Mouse (Mus musculus): ENCODE measurements around the gene Mical3.

The Mical3 gene

DNA sequence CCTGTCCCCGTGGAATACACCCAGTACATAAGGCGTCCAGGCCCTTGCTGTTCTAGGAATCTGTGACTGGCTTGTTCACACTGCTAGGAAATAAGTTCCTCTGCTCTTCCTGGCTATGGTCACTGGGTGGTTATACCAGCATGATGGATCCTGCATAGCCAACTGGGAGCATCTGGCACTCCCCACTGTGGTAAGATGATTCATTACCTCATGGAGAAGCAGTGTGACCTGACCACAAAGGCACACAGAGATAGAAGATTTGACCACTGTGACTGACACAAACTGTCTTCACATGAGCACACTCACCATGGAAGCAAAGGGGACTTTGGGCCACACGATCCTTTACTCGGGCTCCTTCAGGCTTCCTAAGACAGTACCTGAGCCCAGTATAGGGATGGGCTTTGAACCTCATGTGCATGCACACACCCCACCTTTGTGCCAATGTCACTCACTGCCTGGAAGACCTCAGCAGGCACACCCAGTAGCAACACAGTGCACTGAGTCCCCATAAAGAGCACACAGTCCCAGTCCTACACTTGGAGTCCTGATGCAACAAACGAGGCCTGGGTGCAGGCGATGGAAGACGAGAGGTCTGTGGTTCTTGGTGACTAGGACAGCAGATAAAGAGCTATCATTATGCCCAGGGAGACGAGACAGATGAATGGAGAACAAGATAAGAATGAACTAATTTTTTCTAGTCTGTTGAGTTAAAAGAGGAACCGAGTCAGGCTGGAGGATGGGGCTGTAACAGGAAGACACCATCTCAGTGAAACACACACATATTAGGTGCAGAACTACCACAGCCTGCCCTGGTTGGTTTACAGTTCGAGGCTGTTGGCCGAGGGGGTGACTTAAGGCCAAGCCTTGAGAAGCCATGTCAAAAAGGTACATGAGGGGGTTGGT lies 174.3 kb downstream of the Mical3 start:
- no peak for DNase-seq (ENCODE audit: low spot score)

DNA sequence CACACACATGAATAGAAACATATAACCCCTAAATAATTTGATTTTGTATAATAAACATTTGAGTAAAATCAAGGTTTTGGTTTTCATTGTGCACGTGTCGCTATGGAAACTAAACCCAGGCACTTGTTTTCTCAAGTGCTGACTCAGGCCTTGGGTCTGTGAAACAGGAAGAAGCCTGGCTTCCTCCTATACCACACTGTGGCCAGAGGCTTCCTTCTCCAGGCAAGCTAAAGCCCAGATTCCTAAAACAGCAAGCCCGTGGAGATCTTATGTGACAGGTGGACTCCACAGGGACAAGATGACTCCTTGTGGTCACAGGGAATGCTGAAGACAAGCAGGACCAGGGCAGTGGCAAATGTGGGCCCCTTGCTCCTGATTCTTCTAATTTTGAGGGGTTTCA lies 175.6 kb downstream of the Mical3 start:
- no peak for DNase-seq (ENCODE audit: low spot score)

DNA sequence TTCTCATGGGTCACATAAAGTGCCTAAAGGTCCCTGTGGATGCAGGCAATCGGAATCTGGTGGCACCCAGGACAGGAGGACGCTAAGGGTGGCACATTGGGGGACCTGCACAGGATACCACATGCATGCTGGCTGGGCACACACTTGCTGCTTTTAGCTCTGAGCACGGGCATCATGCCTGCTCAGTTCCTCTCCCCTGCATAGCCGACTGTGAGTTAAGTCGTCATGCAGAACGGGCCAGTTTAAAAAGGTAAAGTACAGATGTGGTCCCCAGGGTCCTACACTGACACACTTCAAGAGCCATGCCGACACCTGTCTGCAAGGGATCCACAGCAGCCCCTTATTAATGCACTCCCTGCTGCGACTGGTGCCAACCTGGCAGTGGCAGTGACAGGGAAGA lies 176.6 kb downstream of the Mical3 start:
- DNase-seq (ENCODE audit: low spot score) = no peak

DNA sequence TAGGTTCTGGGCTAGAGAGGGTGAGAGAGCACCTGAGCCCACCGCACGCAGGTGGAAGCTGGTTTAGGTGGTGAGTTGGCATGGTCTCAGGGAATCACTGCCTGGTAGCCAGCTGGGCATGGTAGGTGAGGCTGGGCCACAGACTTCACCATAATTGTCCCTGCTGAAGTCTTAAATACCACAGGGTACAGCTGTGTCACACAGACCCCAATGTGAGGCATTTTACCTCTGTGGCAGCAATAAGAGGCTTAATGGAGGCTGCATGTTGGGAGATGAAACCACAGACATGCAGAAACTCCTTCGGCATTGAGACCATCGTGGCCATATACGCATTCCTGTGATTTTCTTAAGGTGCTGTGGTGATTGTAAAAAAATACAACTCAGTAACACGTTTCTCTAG lies 178.3 kb downstream of the Mical3 start:
- DNase-seq (ENCODE audit: low spot score) = no peak

DNA sequence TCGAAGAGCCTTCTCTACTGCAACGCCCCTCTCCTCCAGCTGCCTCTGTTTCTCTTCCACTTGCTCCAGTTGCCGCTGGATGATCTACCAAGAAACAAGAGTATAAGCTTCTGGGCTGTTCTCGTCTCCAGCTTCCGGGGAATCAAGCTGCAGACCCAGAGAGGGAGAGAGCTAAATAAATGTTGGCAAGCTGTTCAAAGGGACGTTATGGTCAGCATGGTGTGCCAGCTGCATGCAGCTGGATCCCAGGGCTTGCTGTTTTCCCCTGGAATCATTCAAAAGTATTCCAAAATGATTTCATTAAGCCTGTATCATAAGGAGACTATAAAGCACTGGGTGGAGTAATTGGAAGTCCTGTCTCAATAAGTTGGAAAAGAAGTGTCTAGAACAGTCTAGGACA lies 179.5 kb downstream of the Mical3 start:
- no peak for DNase-seq (ENCODE audit: low spot score)

DNA sequence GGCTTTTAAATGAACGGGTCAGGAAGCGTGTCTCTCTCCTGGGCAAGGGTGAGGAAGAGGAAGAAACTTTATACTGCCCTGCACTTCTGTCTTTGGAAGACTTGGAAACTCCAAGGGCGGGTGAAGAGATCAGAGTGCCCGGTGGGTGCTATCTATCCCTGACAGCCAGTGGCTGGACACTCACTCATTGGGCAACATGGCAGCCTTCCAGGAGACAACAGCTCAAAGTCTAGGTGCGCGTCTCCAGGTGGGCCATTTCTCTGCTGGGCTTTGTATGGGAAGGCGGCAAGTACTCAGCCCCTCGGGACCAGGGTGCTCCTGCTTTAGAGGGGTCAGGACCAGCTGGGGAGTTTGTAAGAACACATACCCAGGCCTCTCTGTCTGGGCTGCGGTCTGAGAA lies 185.3 kb downstream of the Mical3 start:
- no peak for DNase-seq (ENCODE audit: low spot score)

DNA sequence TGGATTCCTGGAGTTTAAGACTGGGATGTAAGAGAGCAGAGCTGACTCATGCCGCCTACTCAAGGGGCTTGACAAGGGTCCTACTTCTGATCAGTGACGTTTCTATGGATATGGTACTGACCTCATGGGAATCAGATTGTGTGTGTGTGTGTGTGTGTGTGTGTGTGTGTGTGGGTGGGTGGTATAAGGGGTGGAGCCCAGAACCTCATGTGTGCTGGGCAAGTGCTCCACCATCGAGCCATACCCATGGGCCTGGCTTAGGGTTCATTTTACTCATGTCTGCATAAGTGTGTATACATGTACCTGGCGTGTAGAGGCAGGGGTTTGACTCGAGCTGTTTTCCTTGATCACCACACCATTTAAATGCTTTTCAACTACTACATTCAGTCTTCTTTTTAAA lies 186.8 kb downstream of the Mical3 start:
- DNase-seq (ENCODE audit: low spot score) = no peak

DNA sequence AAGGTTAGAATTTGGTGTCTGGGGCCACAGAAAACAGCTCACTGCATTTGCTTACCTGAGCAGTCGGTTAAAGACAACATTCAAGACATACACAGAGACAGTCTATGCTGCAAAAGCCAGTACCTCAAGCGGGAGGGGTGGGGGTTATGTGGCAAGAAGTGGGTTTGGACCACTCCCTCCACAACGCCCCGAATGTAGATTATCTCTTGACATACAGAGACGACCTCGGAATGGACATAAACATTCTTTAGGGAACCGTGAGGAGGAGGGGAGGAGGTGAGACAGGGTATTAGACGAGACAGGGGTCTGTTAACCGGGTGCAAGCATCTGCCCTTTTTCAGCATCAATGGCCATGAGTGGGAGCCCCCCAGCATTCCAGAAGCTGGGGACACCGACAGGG lies 187.2 kb downstream of the Mical3 start:
- no peak for DNase-seq (ENCODE audit: low spot score)

DNA sequence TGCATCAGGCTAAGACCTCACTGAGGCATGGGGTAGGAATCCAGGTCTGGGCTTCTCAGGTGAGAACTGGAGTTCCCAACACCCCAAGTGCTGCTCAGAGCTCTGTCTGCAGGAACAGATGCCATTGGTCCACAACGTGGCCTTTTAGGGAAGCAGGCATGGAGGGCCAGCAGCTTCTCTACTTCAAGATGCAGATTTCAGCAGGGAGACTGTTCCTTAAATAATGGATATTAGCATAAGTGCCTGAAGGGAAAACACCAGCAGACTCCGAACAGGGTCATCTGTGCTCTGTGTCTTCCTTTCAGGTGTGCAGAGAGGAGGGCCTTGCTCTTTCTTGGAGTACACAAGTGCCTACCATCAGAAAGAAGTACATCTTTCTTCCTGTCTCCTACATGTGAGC lies 187.7 kb downstream of the Mical3 start:
- no peak for DNase-seq (ENCODE audit: low spot score)

DNA sequence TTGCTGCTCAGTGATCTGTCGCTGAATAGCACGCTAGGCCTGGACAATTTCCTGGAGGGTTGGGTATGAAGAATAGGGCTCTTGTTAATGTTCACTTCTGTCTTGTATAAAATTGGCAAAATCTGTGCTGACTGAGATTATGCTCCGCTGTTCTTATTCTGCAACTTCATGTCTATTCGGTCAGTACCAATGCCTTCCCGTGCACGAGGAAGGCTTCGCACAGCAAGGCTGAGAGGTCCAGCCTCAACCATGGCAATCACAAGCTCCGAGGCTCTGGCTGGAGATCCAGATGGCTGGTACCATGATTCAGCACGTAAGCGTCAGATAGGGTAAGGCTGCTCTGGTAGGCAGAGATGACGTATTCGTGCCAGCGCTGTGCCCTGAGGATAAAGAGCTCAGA lies 189.2 kb downstream of the Mical3 start:
- DNase-seq (ENCODE audit: low spot score) = no peak

DNA sequence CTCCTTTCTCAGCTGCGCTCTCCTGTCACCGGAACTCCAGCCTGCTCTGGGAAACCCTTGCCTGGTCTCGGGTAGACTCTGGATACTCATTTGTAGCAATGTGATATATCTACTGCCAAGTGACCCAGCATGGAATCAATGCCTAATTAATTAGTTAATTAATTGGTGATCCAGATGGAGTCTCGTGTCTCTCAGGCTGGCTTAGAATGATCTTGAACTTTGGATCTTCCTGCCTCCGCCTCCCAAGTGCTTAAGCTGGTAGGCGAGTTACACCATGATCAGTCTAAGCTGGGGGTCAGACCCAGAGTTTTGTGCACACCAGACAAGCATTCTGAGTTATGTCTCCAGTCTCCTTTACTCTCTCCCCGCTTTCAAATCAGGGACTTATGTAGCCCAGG lies 189.7 kb downstream of the Mical3 start:
- DNase-seq (ENCODE audit: low spot score) = no peak

DNA sequence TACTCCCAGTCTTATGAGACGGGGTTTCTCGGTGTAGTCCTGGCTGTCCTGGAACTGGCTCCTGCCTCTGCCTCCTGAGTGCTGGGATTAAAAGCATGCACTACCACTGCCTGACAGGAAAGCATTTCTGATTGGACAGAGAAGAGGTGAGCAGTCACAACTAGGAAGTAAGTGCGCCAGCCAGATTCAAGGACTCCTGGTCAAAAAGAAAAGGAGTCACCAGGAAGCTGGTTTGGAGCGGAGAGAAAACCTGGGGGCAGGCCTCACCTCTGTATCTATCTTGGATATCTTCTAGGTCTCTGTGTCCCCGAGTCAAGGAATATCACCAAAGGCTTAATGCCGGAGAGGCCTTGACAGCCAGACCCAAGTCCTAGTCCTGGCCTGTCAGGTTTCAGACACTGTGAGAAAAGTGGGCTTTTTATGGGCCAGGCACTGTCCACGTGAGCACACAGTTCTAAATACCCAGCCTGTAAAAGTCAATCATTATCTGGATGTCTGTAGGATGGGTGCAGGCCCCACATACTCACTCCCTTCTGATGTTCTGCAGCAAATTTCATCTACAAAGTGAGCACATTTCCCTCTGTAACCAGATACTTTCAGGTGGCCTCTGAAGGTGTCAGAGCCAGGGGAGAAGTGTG lies 190.2 kb downstream of the Mical3 start:
- DNase-seq (ENCODE audit: low spot score) = no peak

DNA sequence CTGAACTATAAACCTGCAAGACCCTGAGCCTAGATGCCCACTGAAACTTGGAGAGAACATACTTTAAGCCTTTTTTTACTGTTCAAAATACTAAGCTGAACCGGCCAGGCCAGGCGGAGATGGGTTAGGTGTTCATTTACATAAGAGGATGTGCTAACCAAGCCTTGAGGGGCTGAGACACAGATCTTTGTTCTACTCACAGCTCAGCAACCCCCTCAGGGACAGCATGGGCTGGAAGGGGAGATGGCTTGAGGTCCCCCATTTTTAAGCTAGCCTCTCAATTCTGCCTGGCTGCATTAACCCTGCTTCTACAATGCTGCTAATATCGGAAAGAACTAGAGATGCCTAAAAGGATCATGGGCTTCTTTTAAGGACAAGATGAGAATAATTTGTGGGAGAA lies 191.0 kb downstream of the Mical3 start:
- no peak for DNase-seq (ENCODE audit: low spot score)

DNA sequence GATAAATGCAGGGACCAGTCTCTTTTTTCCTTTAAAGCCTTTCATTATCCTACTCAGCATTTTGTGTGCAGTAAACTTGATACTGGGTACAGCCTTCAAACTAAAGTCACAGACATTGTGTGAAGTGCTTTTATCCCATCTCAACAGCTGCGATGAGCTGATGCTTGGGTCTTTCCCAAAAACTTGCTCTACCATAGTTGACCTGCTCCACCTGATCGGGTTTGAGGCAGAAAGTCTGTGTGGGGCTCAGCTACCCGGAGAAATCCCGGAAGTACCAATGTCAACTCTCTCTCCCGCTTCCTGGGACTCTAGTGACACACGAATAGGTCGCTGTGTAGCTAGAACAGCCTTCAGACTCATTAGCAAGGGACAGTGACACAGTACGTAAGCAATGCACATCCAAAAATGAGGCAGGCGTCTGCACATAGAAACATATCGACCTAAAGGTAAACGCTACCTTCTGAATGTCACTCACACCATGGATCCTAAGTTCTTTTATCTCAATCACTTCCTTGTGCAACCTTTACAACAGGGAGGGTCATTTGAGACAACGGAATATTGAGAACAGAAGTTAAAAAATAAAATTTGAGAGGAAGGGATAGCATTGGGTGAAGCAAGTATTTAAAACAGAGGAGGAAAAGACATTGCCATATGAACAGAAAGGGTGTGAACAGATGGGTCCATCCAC lies 191.9 kb downstream of the Mical3 start:
- no peak for DNase-seq (ENCODE audit: low spot score)

DNA sequence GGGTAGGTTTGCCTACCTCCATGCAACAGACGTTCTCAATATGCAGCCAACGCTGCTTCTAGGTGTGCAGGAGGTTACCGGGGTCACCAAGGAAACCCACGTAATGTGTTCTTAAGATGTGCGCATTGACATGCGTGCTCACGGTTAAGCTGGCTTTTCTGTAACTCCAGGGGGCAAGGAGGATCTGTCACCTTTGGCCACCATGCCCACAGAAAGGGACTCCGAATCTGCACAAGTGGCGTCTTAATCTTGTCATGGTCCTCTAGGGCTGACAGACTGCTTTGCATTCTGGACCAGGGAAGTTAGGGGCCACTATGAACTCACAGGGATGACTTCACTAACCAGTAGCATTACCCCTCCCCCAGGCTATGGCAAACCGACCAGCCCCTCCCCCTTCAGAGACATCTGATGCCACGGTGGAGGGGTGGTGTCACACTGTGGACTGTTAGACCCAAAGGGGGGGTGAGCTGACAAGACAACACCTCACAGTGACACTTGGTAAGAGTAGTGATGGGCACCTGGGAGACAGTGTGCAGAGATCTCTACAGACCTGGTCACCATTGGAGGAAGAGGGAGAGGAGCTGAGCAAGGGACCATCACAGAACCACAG lies 192.7 kb downstream of the Mical3 start:
- no peak for DNase-seq (ENCODE audit: low spot score)

DNA sequence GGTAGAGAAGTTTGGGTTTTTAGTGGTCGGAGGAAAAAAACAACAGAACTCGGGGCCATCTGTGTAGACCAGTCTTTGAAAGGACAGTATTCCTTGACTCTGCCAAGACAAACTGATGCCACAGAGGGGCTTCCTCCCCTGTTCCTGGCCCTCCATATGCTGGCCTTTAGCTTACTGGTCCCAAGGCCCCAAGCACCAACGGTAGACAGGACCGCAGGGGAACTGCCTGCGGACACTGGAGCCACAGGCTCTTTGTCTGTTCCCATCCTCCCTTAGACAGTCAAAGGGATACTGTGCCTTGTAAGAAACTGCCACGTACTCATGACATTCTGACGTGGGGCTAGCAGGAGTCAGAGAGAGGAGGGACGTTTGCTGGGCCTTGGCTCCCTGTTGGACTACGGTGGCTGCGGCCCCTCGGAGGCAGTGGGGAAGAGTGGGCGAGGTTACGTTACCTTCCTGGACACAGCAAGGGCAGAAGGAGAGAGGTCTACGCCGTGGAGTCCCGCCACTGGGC lies 193.6 kb downstream of the Mical3 start:
- no peak for DNase-seq (ENCODE audit: low spot score)

DNA sequence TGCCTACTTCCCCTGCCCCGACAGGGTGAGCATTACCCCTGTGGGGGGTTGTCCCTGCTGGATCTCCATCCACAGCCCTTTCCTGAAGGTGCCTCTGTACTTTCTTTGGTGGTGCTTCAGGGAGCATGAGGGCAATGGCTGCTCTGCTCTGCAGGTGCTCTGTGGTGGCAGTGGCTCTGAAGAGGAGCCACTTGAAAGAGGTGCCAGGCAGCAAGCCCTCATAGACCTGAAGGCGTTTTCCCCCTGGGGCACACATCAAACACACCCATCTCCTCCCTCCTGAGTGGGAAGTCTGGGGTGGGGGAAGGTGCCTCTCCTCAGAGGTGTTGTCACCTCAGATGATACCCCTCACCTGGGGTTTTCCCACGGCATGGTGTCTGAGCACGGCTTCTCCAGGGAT lies 196.6 kb downstream of the Mical3 start:
- DNase-seq (ENCODE audit: low spot score) = no peak

DNA sequence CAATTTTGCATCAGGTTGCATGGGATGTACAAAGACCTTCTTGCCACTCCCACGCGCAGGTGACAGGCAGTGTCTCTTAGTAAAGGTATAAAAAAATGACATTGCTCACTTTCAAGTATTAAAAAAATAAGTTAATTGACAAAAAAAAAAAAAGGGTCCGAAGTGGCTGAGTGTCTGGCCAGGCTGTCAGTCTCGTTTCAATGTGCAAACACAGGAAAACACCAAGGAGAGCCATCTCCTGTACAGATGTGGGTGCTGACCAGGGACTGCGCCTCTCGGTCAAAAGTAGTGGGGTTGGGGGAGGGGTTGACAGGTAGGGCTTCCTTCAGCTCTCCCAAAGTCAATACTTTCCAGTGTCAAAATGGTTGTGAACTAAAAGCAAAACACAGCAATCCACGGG lies 197.1 kb downstream of the Mical3 start:
- DNase-seq (ENCODE audit: low spot score) = no peak

DNA sequence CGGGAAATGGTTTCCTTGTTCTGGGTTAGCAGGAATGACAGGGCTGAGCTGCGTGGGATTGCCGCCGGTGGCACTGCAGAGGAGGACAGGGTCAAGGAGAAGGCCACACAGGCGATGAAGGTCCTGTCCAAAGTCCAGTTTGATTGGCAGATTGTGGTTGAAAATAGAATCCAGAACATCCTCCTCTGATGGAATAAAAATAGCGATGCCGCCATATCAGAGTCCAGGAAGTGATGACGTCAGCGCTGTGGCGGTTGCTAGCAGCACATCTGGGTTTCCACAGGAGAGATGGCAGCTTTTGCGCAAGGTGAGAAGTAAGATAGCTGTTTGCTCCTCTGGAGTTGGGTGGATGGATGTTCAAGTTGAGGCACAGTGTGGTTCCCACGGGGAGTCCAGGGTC lies 198.2 kb downstream of the Mical3 start:
- no peak for DNase-seq (ENCODE audit: low spot score)

DNA sequence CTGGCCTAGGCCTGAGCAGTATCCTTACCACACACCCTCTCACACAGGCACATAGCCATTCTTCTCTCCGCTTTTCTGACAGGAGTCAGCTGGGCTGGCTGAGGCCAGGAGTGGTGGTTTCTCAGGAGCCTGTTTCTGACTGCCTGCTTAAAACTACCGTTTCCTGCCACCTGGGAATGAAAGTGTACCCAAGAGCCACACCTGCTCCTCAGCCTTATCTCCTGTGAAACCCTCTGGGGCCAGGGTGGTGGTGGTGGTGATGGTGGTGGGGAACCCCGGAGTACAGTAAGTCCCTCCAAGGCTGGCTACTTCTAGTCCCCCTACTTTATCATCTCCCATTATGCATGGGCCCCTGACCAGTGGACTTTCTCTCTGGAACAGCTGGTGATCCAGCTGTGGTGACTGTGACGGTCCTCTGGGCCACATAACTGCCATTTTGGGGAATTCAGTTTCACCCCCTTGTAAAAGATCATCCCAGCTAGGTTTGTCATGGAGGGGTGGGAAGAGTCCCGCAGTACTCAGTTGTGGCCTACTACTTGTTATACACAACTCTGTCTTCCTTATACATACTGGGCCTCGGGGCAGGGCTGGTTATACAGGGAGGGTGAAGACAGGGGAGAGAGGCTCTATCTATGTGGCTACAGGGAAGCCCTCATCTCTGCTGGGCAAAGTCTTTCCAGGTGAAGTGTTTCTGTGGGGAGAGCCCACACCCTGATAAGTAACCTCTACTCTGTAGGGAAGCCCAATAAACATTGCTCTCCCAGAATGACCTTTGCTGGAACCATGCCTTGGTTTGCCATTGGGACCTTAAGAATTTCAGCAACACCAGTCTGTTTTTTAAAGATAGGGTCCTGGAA lies 200.1 kb downstream of the Mical3 start:
- no peak for DNase-seq (ENCODE audit: low spot score)

DNA sequence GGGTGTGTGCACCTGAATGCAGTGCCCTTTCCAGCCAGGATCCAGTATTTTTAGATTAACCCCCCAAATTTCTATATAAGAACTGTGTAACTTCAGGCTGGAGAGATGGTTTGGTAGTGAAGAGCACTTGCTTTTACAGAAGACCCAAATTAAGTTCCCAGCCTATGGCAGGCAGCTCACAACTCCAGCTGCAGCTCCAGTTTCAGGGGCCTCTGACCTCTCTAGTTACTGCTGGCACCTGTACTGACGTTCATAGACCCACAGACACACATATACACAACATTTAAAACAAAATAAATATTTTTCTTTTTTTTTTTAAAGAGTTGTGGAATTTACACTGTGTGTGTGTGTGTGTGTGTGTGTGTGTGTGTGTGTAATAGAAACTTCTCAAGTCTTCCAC lies 201.4 kb downstream of the Mical3 start:
- no peak for DNase-seq (ENCODE audit: low spot score)

DNA sequence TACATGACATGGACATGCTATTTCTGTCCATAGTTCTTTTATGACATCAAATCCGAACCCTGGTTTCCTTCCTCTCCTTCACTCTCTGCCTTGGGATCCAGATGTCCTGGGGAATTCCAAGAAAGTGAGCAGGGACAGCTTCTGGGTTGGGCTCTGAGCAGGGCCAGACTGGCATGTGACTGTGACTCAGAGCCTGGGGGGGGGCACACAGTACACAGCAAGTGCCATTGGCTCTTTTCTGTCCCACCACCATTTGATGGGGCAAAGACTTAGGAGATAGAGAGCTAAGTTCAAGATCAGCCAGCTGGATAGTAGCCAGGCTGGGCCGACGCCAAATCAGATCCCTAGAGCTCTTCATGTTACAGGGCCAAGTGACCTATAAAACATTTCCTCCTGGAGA lies 203.0 kb downstream of the Mical3 start:
- DNase-seq (ENCODE audit: low spot score) = peak; percentile 61

Measured in ovary, postnatal 36 days (tissue).